Mouse (Mus musculus): ENCODE measurements around the gene Dus3l. TPM values are rescaled to one million over a fixed set of nuclear protein-coding genes. Genes with fewer than 3 reads are reported as not detected.

The Dus3l gene
- total RNA-seq, 2 experiments from 2014 or later: 61.8 to 63.0 TPM

DNA sequence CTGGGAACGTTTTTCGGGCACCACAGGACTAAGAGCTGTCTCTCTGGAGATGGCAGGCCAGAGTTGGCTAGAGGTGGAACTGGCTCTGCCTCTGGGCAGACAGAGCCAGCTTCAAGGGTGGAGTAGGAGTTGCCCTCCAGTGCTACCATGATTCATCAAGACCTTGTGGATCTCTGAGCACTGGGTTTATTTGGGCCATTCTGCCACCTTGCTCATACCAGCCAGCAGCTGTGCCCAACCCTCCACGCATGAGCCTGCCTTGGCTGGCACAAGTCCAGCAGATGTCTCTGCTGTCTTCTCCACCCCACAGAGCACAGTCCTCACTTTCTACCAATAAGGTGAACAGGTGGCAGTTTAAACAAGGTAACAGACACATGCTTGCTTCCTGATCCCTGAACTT is 24.3 kb downstream of the Dus3l start:
- no peak for DNase-seq (ENCODE audit: low spot score in 2 of 2)

DNA sequence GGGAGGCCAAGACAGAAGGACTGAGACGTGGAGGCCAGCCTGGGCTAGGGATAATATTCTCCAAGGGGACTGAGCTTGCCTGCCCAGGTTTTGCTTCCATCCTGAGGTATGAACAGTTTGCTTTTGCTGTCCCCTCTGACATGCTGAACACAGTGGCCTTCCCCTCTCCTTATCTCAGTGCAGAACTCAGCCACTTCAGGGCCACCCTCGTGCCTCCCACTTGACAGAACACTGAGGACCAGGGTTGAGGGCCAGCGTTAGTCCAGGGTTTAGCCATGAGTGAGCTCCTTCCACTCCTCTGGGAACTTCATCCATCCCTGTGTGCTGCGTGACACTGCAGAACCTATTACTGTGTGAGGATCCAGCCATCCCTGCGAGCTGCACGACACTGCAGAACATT is 24.7 kb downstream of the Dus3l start:
- no peak for DNase-seq (ENCODE audit: low spot score in 2 of 2)

DNA sequence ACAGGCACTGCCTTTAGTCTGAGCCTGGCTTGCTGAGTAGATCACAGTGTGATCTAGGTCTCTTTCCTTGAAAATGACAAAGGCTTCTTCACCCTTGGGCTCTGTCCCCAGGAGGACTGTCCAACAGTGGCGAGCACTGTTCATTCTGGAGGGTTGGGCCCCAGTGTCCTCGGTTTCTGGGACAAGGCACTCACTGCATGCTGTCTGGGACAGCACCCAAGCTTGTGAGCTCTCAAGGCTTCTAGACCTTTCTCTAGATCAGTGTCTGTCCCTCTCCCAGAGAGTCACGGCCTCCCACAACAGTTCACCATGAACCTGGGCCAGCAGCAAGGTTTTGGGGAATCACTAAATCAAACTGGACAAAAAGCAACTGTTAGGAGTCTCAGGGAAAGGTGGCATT is 28.0 kb downstream of the Dus3l start:
- no peak for DNase-seq (ENCODE audit: low spot score in 2 of 2)

DNA sequence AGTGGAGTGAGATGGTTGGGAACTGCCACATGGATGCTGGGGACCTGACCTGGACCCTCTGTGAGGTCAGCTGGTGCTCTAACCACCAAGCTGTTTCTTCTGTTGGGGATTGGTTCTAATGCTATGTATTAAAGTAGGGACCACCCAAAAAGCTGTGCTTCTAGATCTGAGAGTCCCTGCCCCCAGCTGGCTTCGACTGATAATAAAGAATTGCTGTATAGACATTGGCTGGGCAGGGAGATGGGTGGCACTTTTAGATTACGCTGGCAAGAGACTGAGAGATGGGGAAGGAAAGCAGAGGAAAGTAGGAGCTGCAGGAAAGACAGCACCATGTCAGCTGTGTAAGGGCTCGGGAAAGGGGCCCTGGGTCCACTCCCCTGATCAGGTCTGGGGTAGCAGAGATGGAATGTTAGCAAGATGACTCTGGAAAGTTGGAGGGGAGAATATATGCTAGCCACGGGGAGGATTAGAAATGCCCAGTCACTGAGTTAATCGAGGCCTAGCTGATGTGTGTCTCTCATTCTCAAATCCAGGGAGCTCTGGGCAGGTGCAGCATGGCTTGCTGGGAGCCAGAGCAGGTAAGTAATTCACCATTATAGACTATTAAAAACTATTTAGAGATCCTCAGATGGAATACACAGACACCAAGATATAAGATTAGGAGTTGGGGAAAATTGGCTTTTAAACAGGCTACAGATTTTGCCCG is 29.2 kb downstream of the Dus3l start:
- DNase-seq (ENCODE audit: low spot score in 2 of 2): no peak

DNA sequence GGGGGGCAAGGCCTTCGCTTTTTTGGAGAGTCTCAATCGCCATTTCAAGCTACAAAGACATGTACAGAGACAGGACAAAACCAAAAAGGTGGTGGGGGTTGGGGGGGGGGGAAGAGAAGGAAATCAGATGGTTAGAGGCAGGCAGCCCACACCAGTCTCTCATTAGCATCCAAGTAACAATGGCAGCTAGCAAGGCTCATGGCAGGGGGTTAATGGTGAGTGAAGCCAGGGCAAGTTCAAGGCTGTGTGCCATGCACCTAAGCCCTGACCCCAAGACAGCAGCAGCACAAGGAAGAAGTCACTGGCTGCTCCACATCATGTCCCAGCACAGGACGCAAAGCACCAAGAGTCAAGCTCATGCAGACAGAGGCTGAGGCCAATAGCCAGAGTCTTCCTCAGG is 34.7 kb downstream of the Dus3l start:
- no peak for DNase-seq (ENCODE audit: low spot score in 2 of 2)

DNA sequence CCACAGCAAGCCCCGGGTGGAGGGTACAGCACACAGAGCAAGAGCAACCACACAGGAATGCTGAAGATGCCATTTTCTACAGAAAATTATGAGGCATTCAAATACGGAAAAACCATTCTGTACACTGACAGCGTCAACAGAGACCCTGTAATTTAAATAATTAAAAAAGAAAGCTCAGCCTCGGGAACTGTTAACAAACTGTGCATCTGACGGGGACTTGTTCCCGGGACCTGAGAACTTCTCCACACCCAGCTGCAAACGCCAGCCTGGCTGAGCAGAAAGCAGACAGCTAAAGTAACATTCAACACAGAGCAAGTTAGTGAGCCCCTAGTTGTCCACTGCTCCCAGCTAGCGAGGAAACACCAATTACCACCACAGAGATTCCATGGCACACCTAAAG is 37.5 kb downstream of the Dus3l start:
- no peak for DNase-seq (ENCODE audit: low spot score in 2 of 2)

DNA sequence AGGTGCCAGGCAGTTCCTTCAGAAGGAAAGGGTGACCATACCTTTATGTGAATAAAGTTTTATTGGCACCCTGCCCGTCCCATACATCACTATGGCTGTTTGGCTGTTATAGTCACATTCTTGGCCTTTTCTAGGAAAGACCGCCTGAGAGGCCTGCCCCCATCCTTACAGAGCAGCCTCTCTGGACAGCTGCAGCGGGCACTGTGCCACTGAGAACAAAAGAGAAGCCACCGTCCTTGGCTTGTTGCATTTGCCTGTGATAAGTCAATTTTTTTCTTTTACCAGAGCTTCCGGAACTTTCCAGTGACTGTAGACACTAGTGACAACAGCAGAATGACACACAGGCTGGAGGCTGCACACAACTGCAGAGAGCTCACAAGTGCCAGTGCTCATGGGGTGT is 40.4 kb downstream of the Dus3l start:
- no peak for DNase-seq (ENCODE audit: low spot score in 2 of 2)

DNA sequence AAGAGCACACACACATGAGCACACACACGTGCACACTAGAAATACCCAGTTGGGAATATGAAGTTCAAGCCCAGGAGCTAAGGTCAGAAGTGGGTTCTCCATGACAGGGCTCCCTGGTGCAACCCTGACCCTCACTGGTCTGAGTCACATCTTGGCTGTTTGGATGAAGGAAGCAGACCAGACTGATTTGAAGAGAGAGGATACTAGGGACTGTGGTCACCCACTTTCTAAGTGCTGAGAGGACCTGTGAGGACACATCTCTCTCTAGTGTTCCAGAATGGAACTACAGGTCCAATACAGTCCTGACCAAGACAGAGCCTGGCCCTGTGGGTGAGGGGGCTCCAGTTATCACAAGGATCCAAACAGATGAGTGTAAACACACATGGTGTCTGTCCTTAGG is 41.2 kb downstream of the Dus3l start:
- DNase-seq (ENCODE audit: low spot score in 2 of 2): no peak

DNA sequence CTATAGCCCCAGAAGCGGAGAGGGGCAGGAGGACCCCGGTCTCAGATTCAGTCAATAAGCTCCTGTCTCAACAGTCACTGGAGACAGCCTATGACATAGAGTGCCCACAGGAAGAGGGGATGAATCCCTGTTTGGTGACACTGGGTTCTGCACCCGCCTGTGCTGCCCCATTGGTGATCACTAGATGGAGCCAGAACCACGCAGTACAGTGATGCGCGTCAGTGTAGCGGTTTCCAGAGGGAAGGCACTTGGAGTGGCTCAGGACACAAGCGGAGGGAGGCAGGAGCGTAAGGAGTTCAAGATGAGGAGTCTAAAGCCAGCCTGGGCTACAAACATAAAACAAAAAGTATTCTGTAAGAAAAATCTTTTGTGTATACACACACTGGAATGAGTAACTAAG is 44.0 kb downstream of the Dus3l start:
- DNase-seq (ENCODE audit: low spot score in 2 of 2): peak; percentile 84 to 86

DNA sequence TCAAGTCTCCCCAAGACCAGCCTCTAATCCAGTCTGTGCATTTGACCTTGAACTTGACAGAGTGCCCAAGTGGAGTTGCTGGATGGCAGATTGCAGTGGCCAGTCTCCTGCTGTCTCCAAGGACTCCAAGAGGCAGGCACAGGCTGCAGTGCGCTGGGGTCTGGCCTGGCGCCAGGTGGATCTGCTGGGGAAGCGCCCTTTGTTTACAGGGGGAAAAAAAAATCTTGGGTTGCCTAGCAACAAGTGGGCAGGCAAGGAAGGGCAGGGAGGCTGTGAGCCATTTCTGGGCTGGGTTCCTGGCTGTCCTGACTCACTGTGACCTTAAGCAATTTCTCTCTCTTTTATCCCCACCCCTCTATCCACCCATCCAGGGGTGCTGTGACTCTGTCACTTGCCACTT is 45.7 kb downstream of the Dus3l start:
- peak; percentile 57 to 65 for DNase-seq (ENCODE audit: low spot score in 2 of 2)

DNA sequence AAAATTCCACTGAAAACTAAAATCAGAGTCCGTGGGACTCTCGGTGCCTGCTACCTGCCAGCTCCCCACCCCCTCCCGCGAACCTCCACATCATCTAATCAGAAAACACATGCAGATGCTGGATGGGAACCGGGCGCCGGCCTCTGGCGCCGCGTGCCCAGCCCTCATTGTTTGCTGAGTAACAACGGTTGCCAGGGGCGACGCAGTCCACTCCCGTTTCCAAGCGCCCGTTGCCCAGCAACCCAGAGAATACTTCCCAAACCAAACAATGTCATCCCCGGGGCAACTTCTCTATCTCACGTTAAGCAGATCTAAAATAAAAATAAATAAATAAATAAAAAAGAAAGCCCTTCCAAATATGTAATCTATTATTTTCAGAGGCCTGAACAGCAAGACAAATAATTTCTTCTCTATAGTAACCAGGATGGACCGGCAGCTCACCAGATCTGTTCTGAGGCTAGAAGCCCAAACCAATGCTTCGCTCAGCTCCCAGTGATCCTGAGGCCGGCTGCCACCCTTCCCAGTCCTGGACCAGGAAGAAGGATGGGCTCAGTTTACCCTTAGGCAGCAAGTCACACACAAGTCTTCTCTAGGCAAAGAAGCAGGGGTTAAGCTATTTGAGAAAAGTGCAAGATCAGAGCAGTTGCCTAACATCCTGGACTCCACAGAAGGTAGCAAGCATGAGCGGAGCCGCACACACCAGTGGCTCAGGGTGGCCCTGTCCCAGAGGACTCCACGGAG is 49.9 kb downstream of the Dus3l start:
- peak; percentile 71 to 82 for DNase-seq (ENCODE audit: low spot score in 2 of 2)

DNA sequence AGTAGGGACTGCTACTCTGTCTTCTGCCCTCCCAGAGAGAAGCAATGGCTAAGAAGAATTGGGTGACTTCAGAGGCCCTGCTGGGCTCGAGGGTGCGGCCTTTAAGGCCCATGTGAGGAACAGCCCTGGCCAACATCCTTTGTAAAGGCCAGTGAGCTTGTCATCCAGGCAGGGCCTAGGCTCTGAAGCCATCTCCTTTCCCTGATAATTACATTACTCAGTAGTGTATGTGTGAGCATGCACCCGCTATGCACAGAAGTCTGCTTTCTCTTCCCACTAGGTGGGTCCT is 50.4 kb downstream of the Dus3l start:
- no peak for DNase-seq (ENCODE audit: low spot score in 2 of 2)

DNA sequence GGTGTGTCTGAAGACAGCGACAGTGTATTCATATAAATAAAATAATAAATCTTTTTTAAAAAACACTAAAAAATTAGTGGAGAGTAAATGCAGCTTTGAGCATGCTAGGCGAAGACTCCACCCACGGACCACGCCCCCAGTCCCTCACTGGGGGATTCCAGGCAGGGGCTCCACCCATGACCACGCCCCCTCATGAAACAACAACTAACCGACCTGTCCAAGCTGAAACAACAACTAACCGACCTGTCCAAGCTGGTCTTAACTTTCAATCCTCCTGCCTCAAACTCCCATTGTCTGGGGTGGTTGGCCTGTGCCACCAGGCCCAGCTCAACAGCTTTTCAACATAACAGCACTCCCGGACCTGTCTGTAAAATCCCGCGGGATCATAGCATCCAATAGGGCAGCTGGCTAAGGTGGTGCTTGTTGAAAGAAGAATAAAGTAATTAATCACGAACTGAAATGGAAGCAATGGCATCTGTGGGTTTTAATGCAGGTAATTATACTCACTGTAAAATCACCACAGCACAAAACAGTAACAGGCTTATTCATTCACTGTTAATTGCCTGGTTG is 53.6 kb downstream of the Dus3l start:
- DNase-seq (ENCODE audit: low spot score in 2 of 2): no peak

DNA sequence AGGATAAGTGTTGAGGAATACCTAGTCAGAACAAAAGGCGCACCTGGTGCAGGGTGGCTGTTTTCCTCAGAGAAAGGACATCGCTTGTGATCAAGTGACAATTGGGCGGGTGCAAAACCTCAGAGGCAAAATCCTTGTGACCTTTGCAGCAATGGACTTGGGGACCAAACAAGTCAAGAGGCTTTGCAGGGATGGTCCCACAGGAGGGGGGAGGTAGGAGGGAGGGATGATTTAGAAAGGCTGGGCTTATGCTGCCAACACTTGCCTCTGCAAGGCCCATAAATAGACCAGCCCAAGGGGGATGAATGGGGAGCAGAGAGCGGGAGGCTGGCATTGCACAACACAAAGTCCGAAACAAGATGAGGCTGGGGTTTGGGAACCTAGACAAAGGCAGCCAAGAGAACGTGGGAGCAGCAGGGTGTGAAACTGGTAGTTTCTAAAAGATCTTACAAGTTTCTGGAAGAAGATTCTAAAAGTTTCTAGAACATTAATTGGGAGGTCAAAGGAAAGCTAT is 54.5 kb downstream of the Dus3l start:
- DNase-seq (ENCODE audit: low spot score in 2 of 2): no peak

Other genes with a start within 250 kb of the Dus3l start
- 1 to 10 TPM; 2.7 to 3.2 TPM for gene Gm20219, start 210.4 kb upstream of the Dus3l start, total RNA-seq (2021)
- gene Safb2, start 180.2 kb upstream of the Dus3l start, total RNA-seq (2021): 100 to 1,000 TPM; 104 to 120 TPM
- gene Safb, start 179.9 kb upstream of the Dus3l start, total RNA-seq (2021): 100 to 1,000 TPM; 158 to 159 TPM
- 100 to 1,000 TPM; 139 to 143 TPM for gene 2410015M20Rik, start 155.0 kb upstream of the Dus3l start, total RNA-seq (2021)
- 100 to 1,000 TPM; 405 to 414 TPM for gene Rpl36, start 151.3 kb upstream of the Dus3l start, total RNA-seq (2021)
- gene Lonp1, start 137.9 kb upstream of the Dus3l start, total RNA-seq (2021): 10 to 100 TPM; 57.1 to 60.6 TPM
- under 1 TPM; 0.84 TPM for gene Catsperd, start 136.6 kb upstream of the Dus3l start, total RNA-seq (2021)
- 10 to 100 TPM; 89.7 to 91.2 TPM for gene Ranbp3, start 91.5 kb upstream of the Dus3l start, total RNA-seq (2021)
- gene Ndufa11, start 47.0 kb upstream of the Dus3l start, total RNA-seq (2021): 100 to 1,000 TPM; 218 to 234 TPM
- gene Vmac, start 46.7 kb upstream of the Dus3l start, total RNA-seq (2021): 10 to 100 TPM in 1 of 2 experiments, 1 to 10 TPM in 1; 9.6 to 13.5 TPM
- 1 to 10 TPM; 3.4 to 4.7 TPM for gene Nrtn, start 7.2 kb upstream of the Dus3l start, total RNA-seq (2021)
- 1 to 10 TPM in 1 of 2 experiments, under 1 TPM in 1; 0.88 to 1.1 TPM for gene Prr22, start 5.5 kb downstream of the Dus3l start, total RNA-seq (2021)
- 1 to 10 TPM; 2.6 to 2.7 TPM for gene Rfx2, start 66.3 kb downstream of the Dus3l start, total RNA-seq (2021)
- not detected for gene Acsbg2, start 109.7 kb downstream of the Dus3l start, total RNA-seq (2021)
- under 1 TPM; 0.14 to 0.40 TPM for gene 1700061G19Rik, start 110.7 kb downstream of the Dus3l start, total RNA-seq (2021)
- gene Mllt1, start 170.7 kb downstream of the Dus3l start, total RNA-seq (2021): 10 to 100 TPM; 86.7 to 95.8 TPM
- gene Acer1, start 217.4 kb downstream of the Dus3l start, total RNA-seq (2021): not detected
- gene Clpp, start 225.5 kb downstream of the Dus3l start, total RNA-seq (2021): 10 to 100 TPM; 63.8 to 67.7 TPM
- 10 to 100 TPM; 26.1 to 28.1 TPM for gene Alkbh7, start 232.6 kb downstream of the Dus3l start, total RNA-seq (2021)
- under 1 TPM in 1 of 2 experiments, not detected in 1; 0.82 TPM for gene Pspn, start 235.3 kb downstream of the Dus3l start, total RNA-seq (2021)
- 10 to 100 TPM; 60.7 to 64.5 TPM for gene Gtf2f1, start 246.5 kb downstream of the Dus3l start, total RNA-seq (2021)
- under 1 TPM in 1 of 2 experiments, not detected in 1; 0.49 TPM for gene Gm17949, start 246.7 kb downstream of the Dus3l start, total RNA-seq (2021)